Mouse (Mus musculus): ENCODE measurements around the gene Trpm3. TPM values are rescaled to one million over a fixed set of nuclear protein-coding genes. Genes with fewer than 3 reads are reported as not detected.
"Not testable (repeated sequence)": the region's sequence is repeated elsewhere in the genome, so short reads cannot be mapped to it uniquely, and the experiment has no call there.

The Trpm3 gene
- total and polyA plus RNA-seq, 2 experiments from 2014 or later: 0.52 to 0.95 TPM

DNA sequence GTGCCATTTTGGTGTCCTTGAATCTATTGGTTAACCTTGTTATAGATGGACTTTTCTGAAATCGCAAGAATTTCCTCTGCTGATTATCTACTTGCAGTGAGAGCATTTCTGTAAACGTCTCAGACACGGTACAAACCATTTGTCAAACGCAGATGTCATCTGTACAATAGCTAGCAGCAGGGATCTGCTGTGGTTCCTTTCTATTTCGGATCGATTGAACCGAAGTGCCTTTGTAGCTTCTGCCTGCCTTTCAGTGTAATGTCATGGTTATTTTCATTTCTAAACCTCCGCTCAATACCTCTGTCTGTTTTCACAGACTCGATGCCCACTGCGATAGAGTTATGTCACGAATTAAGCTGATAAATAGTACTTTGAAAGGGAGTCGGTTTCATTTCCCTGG, 708.9 kb downstream of the Trpm3 start:
- ATAC-seq (ENCODE audit: insufficient read depth, low read depth): no peak
- DNase-seq (ENCODE audit: low spot score): no peak
- H3K4me2 ChIP-seq (ENCODE audit: low read depth, low read length): no peak overlapping the region
- H3K4me1 ChIP-seq (ENCODE audit: control insufficient read depth, insufficient read depth): no peaks in the 10 kb centered on the region
- H3K9ac ChIP-seq (replicated peaks; ENCODE audit: low read depth, low read length): no peak overlapping the region
- 71% methylated on average over 12 of the region's 12 CpGs for WGBS
- no peaks in the 10 kb centered on the region for H3K36me3 ChIP-seq (replicated peaks; ENCODE audit: control insufficient read depth, insufficient read depth, low read length)
- H3K9me3 ChIP-seq (replicated peaks; ENCODE audit: control insufficient read depth, low read length): no peaks in the 10 kb centered on the region
- no peak overlapping the region for H3K27ac ChIP-seq (ENCODE audit: low read depth)
- no peak overlapping the region for H3K4me3 ChIP-seq (ENCODE audit: low read depth, low read length)
- H3K27me3 ChIP-seq (ENCODE audit: control insufficient read depth, insufficient read depth, low read length): no peaks in the 10 kb centered on the region
- TF ChIP-seq EP300 (IDR thresholded peaks at IDR 0.05; ENCODE audit: low read depth): no peak
- TF ChIP-seq CTCF (IDR thresholded peaks at IDR 0.05; ENCODE audit: low read depth): no peak

DNA sequence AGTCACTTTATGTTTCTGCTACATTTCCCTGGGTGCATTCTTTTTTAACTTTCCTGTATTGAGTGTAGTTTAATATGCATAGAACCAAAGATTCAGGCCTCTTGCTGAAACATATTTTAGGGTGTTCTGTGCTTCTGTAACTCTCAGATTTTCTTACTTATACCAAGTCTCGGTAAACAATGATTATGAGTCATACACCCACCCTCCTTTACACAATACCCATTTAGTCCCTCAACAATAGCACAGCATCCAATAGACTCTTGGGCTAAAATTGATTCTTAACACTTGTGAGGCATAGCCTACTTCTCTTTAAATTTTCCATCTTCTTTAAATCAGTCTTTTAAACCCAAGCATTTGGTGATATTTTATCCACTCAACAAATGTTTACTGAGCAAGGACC, 709.4 kb downstream of the Trpm3 start:
- Histone ChIP-seq H3K4me2 (ENCODE audit: low read depth, low read length) (no peak overlapping the region), H3K27ac (ENCODE audit: low read depth) (no peak overlapping the region), H3K36me3 (replicated peaks; ENCODE audit: control insufficient read depth, insufficient read depth, low read length) (no peaks in the 10 kb centered on the region), H3K27me3 (ENCODE audit: control insufficient read depth, insufficient read depth, low read length) (no peaks in the 10 kb centered on the region), H3K4me1 (ENCODE audit: control insufficient read depth, insufficient read depth) (no peaks in the 10 kb centered on the region), H3K9me3 (replicated peaks; ENCODE audit: control insufficient read depth, low read length) (no peaks in the 10 kb centered on the region), H3K4me3 (ENCODE audit: low read depth, low read length) (no peak overlapping the region), H3K9ac (replicated peaks; ENCODE audit: low read depth, low read length) (no peak overlapping the region)
- TF ChIP-seq EP300 (IDR thresholded peaks at IDR 0.05; ENCODE audit: low read depth) (no peak), CTCF (IDR thresholded peaks at IDR 0.05; ENCODE audit: low read depth) (no peak)
- ATAC-seq (ENCODE audit: insufficient read depth, low read depth) (no peak), DNase-seq (ENCODE audit: low spot score) (no peak)
- WGBS: 63% methylated on average over 1 of the region's 1 CpGs

DNA sequence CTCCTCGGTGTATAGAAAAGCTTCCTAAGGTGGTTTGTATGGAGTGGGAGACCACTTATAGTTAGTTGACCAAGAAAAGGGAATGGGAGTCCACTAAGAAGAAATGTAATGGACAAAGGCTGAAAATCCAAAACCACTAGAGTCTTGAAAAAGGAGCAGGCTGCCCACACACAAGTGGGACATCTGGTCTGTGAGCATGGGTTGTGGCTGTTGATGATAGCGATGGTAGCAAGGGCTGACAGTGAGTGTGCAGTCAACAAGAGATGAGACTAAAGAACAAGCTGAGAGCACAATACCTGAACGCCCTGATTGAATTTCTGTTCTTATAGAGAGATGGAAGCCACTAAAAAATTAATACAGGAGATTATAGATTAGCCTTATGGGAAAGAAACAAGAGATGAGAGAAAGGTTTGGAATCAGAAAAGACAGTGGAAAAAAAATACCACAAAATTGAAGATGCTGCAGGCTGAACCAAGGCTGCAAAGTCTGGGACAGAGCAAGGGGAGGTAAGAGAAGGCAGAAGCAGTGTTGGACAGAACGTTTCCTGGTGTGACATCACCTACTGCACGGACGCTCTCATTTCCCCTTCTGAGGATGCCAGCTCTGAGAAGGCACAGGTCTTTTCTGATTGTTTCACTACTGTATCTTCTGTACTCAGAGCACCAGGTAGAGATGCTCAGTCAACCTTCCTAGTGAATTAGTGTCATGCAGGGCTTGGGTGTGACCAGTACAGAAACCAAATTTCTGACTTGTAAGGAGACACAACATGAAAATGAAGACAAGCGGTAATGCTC, 710.1 kb downstream of the Trpm3 start:
- Histone ChIP-seq H3K27ac (ENCODE audit: low read depth) (no peak overlapping the region), H3K36me3 (replicated peaks; ENCODE audit: control insufficient read depth, insufficient read depth, low read length) (no peaks in the 10 kb centered on the region), H3K4me2 (ENCODE audit: low read depth, low read length) (no peak overlapping the region), H3K4me3 (ENCODE audit: low read depth, low read length) (no peak overlapping the region), H3K9me3 (replicated peaks; ENCODE audit: control insufficient read depth, low read length) (no peaks in the 10 kb centered on the region), H3K4me1 (ENCODE audit: control insufficient read depth, insufficient read depth) (no peaks in the 10 kb centered on the region), H3K9ac (replicated peaks; ENCODE audit: low read depth, low read length) (no peak overlapping the region), H3K27me3 (ENCODE audit: control insufficient read depth, insufficient read depth, low read length) (no peaks in the 10 kb centered on the region)
- no peak for TF ChIP-seq EP300 (IDR thresholded peaks at IDR 0.05; ENCODE audit: low read depth)
- no peak for TF ChIP-seq CTCF (IDR thresholded peaks at IDR 0.05; ENCODE audit: low read depth)
- WGBS: 72% methylated on average over 7 of the region's 7 CpGs
- ATAC-seq (ENCODE audit: insufficient read depth, low read depth): no peak
- no peak for DNase-seq (ENCODE audit: low spot score)

DNA sequence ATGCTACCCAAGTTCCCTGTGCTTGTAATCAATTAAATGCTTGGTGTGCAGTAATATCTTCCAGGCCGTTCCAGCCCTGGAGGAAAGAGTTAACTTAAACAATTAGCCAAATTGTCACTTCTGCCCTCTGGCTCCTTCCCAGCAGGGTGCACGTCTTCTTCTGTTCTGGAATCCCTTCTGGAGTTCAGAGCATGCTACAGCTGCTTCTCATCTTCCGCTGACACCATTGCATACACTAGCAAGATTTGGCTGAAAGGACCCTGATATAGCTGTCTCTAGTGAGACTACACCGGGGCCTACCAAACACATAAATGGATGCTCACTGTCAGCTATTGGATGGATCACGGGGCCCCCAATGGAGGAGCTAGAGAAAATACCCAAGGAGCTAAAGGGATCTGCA, 712.6 kb downstream of the Trpm3 start:
- H3K4me2 ChIP-seq (ENCODE audit: low read depth, low read length); ATAC-seq (ENCODE audit: insufficient read depth, low read depth); H3K9ac ChIP-seq (replicated peaks; ENCODE audit: low read depth, low read length); H3K27me3 ChIP-seq (ENCODE audit: control insufficient read depth, insufficient read depth, low read length); H3K4me1 ChIP-seq (ENCODE audit: control insufficient read depth, insufficient read depth); H3K27ac ChIP-seq (ENCODE audit: low read depth); DNase-seq (ENCODE audit: low spot score); H3K36me3 ChIP-seq (replicated peaks; ENCODE audit: control insufficient read depth, insufficient read depth, low read length); H3K4me3 ChIP-seq (ENCODE audit: low read depth, low read length); H3K9me3 ChIP-seq (replicated peaks; ENCODE audit: control insufficient read depth, low read length): not testable (repeated sequence)
- 66% methylated on average over 5 of the region's 5 CpGs for WGBS

DNA sequence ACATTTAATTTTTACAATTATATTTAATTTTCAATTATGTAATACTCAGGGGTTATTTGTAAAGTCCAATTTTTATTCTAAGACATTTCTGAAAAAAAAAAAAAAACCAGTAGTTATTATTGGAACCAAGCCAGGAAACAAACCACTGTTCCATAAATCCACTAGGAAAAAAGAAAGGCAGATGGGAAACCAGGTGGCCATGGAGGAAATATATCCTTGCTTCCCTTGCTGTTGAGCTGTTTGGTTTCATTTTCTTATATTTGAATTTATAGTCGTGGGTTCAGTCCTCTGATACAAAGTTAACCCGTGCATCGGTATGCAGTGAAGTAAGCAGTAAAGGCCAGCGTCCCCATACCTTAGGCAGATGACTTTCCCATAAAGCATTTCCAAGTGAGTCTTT, 720.8 kb downstream of the Trpm3 start:
- DNase-seq (ENCODE audit: low spot score) (no peak), ATAC-seq (ENCODE audit: insufficient read depth, low read depth) (no peak)
- H3K27ac ChIP-seq (ENCODE audit: low read depth): no peak overlapping the region
- no peaks in the 10 kb centered on the region for H3K36me3 ChIP-seq (replicated peaks; ENCODE audit: control insufficient read depth, insufficient read depth, low read length)
- H3K9me3 ChIP-seq (replicated peaks; ENCODE audit: control insufficient read depth, low read length): no peaks in the 10 kb centered on the region
- no peaks in the 10 kb centered on the region for H3K4me1 ChIP-seq (ENCODE audit: control insufficient read depth, insufficient read depth)
- H3K4me3 ChIP-seq (ENCODE audit: low read depth, low read length): no peak overlapping the region
- H3K9ac ChIP-seq (replicated peaks; ENCODE audit: low read depth, low read length): no peak overlapping the region
- TF ChIP-seq CTCF (IDR thresholded peaks at IDR 0.05; ENCODE audit: low read depth): no peak
- TF ChIP-seq EP300 (IDR thresholded peaks at IDR 0.05; ENCODE audit: low read depth): no peak
- 86% methylated on average over 4 of the region's 4 CpGs for WGBS
- H3K4me2 ChIP-seq (ENCODE audit: low read depth, low read length): no peak overlapping the region
- no peaks in the 10 kb centered on the region for H3K27me3 ChIP-seq (ENCODE audit: control insufficient read depth, insufficient read depth, low read length)

DNA sequence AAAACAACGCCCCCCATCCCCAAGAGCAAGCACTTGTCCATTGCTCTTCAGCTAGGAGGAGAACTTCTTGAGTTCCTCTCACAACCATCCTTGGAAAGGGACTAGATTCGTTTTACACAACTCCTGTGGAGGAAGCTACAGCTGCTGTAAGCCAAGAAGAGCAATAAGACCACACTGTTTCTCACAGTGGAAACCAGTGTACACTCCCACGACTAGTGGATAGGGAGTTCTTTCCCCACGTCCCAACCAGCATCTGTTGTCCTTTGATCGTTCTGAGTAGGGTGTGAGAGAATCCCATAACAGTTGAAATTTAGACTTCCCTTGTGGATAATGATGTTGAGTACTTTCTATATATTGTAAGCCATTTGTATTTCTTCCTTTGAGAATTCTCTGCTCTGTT, 728.6 kb downstream of the Trpm3 start:
- Histone ChIP-seq H3K4me1 (ENCODE audit: control insufficient read depth, insufficient read depth) (no peaks in the 10 kb centered on the region), H3K9ac (replicated peaks; ENCODE audit: low read depth, low read length) (no peak overlapping the region), H3K4me3 (ENCODE audit: low read depth, low read length) (no peak overlapping the region), H3K4me2 (ENCODE audit: low read depth, low read length) (no peak overlapping the region), H3K9me3 (replicated peaks; ENCODE audit: control insufficient read depth, low read length) (no peaks in the 10 kb centered on the region), H3K36me3 (replicated peaks; ENCODE audit: control insufficient read depth, insufficient read depth, low read length) (no peaks in the 10 kb centered on the region), H3K27ac (ENCODE audit: low read depth) (no peak overlapping the region), H3K27me3 (ENCODE audit: control insufficient read depth, insufficient read depth, low read length) (no peaks in the 10 kb centered on the region)
- no peak for ATAC-seq (ENCODE audit: insufficient read depth, low read depth)
- 72% methylated on average over 5 of the region's 5 CpGs for WGBS
- DNase-seq (ENCODE audit: low spot score): no peak
- no peak for TF ChIP-seq CTCF (IDR thresholded peaks at IDR 0.05; ENCODE audit: low read depth)
- no peak for TF ChIP-seq EP300 (IDR thresholded peaks at IDR 0.05; ENCODE audit: low read depth)
